Mouse (Mus musculus) ovary, postnatal 10 days (tissue): Measurements from ENCODE around the gene Ints13.

Experiments used
- DNase-seq: peaks from one replicate; pipeline ENCODE4 v3.0.0; 2022; ENCODE audit warnings: low spot score

Gene Ints13

GRCm38 (mm10) chr6:146500206-146500605, 77.4 kb downstream of the Ints13 start:
- DNase-seq = no peak
